Mouse (Mus musculus) adrenal gland, postnatal 10 days (tissue): Measurements from ENCODE around the gene Polr3k. TPM values are rescaled to one million over a fixed set of nuclear protein-coding genes. Genes with fewer than 3 reads are reported as not detected.

ENCODE experiments used
- DNase-seq: peaks from one replicate; pipeline ENCODE4 v3.0.0; 2021; ENCODE audit warnings: mixed read lengths
- long read RNA-seq, 2 experiments: library from polyadenylated mRNA; stranded (forward); transcript quantifications; one replicate each; pipeline ENCODE4 v2.0.0; 2021
- total RNA-seq, 2 experiments: library from RNA; stranded (reverse); gene quantifications; 2 replicates each; pipeline ENCODE4 v1.2.3; 2021

The Polr3k gene
- total RNA-seq: 10 to 100 TPM; 17.0 to 18.1 TPM
- long read RNA-seq, experiment 1, transcript Polr3k-201 (3 exons, 2,948 nt): major isoform, 43 of 52 reads
- long read RNA-seq, experiment 1, partial matches to known transcripts: 9 of 52 reads
- long read RNA-seq, experiment 1, other reads (novel, unspliced or antisense): 0 of 52 reads
- long read RNA-seq, experiment 2, transcript Polr3k-201 (3 exons, 2,948 nt): major isoform, 31 of 34 reads
- long read RNA-seq, experiment 2, partial matches to known transcripts: 2 of 34 reads
- long read RNA-seq, experiment 2, other reads (novel, unspliced or antisense): 1 of 34 reads

GRCm38 (mm10) chr2:181863791-181864535 is at the start of gene Polr3k:
Gene Polr3k (plus strand): TSS chr2:181864337.
- DNase-seq: peak; percentile 95

- no peak for DNase-seq
These were observed 35.0 kb upstream of the Polr3k start for GRCm38 (mm10) chr2:181829032-181829650.

DNA sequence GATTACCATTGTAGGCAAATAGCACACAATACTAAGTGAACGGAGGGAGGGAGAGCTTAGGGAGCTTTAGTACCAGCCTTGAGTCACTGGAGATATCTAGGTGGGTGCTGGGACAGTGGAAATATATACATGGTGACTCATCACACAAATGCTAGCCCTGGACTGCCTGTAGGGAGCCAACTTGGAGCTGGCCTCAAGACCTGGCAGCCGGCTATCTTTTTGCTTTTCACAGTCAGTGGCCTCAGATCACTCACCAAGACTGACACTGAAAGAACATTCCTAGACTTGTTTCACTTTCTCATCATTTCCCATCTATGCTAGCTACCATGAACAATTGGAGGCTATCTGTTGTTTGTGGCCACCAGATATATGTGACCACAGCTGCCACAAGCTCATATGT is 31.4 kb upstream of the Polr3k start:
- no peak for DNase-seq

DNA sequence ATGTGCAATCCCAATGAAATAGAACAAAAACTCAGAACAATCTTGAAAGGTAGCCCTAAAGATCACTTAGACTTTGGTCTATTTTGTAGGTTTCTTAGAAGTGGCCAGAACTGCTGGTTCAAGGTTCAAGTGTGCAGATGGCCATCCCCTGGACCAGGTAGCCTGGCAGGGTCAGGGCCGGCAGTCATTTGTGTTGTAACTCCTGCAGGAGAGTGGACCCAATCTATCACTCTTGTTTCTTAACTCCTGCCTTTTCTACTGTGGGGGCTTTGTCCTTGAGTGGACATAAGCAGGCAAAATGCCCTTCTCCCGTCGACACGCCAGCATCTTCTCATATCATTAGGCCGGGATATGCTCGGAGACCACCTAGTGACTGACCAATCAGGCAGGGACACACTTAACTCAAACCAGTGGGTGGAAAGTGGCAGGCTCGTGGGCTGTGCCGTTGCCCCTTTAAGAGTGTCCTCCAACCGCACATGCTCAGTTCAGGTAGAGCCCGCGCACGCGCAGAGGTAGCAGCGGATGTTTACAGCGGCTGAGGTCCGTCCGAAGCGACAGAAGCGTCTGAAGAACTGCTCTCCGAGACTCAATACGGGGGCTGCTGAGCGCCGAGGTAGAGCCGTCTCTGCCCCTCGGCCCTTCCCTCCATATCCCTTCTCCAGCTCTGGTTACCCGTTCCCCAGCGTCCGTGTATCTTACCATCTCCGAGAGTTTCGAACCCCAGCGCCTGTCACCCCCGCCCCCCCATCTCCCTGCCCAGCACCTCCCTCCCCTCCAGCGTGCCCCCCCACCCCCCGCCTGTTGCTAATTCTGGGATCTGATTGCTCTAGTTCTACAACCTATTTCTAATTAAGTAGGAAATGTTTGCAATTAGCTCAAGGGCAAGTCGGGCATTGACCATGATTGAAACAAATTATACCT is 26.5 kb upstream of the Polr3k start, which contains the start of gene Pcmtd2:
TSS of gene Pcmtd2 (plus strand) at position 483 of the 921 bp plus-strand sequence.
- DNase-seq: peak; percentile 95

DNA sequence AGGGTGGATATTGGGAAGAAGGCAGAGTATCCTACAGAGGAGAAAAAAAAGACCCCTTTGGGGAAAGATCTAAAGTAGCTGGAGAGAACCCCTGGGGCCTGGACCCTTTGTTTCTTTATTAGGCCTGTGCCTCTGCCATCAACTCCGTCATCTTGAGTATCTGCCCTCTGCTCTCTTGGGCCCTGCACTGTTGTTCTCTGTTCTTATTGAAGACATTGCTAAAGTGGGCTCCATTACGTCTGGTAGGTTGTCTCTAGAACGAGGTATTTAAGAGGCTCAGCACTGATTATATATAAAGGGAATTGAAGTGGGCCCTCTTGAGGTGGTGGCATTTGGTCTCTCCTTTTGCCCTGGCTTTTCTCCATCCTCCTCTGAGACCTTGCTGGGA is 25.9 kb upstream of the Polr3k start:
- DNase-seq: peak; percentile 13

- peak; percentile 14 for DNase-seq
These were observed 18.3 kb upstream of the Polr3k start for GRCm38 (mm10) chr2:181845709-181846394.

- no peak for DNase-seq
These were observed 361 bp downstream of the Polr3k start for GRCm38 (mm10) chr2:181864536-181864860.

GRCm38 (mm10) chr2:181866931-181867330 is 2.8 kb downstream of the Polr3k start:
- DNase-seq: peak; percentile 83

DNA sequence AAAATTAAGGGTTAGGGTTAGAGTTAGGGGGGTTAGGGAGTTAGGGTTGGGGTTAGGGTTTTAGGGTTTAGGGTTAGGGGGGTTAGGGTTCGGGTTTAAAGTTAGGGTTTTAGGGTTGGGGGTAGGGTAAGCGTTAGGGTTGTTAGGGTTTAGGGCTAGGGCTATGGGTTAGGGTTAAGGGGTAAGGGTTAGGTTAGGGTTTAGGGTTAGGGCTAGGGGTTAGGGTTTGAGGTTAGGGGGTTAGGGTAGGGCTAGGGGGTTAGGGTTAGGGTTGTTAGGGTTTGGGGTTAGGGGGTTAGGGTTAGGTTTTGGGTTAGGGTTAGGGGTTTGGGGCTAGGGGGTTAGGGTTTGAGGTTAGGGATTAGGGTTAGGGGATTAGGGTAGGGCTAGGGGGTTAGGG is 6.9 kb downstream of the Polr3k start:
- DNase-seq: no peak

GRCm38 (mm10) chr2:181878903-181879302 is 14.8 kb downstream of the Polr3k start:
- DNase-seq: no peak

DNA sequence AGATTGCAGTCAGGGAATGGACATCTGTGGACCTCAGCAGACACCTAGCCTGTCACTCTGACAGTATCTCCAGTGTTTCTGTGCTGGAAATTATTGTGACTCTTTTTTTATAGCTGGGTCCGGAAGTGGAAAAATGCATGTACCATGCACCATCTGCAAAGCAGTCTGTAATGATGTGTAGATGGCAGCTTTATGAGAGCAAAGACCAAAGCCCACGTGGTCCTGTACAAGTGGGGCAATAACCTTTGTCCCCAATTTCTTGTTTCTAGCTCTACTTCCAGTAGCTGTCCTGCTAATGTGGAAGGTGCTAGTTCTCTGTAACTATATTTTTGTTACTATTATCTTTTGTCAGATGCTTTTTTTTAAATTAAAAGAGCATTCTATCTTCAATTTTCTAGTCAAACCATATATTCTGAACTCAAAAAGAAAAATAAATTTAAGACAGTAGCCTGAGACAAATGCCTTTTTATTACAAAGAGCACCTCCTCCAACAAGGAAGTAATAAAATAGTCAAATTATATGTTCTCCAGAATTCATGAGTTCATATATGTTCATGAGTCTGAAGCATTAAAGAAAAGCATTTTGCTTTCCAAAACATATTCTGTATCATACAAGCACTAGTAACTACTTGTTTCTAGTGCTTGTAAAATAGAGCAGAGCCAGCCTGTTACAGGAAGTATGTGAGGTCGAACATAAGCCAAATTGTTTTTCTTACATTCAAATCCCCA is 19.0 kb downstream of the Polr3k start:
- DNase-seq: no peak

- no peak for DNase-seq
These were observed 53.7 kb downstream of the Polr3k start for GRCm38 (mm10) chr2:181917861-181918260.

DNA sequence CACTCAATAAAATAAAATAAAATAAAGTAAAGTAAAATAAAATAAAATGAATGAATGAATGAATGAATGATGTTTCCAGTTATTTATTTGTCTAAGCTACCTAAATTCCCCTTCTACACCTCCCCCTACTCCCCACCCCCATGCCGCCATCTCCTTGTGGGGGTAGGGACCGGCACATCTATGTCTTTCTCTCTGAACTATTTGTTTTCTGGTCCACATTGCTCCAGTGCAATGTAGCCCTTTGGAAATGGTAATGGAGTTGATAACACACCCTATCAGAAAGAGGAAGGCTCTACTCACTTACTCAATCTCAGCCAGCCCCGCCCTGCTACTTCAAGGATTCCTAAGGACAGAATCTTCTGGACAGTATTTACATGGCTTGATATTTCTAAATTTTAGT is 54.4 kb downstream of the Polr3k start:
- no peak for DNase-seq

Other genes with a start within 250 kb of the Polr3k start
- not detected for gene Gm29797, start 207.3 kb upstream of the Polr3k start, total RNA-seq
- 10 to 100 TPM; 59.1 to 62.5 TPM for gene Sox18, start 192.7 kb upstream of the Polr3k start, total RNA-seq
- gene Tcea2, start 184.0 kb upstream of the Polr3k start, total RNA-seq: 10 to 100 TPM; 11.4 to 13.5 TPM
- 10 to 100 TPM; 22.4 to 23.7 TPM for gene Rgs19, start 170.4 kb upstream of the Polr3k start, total RNA-seq
- gene Lkaaear1, start 165.9 kb upstream of the Polr3k start, total RNA-seq: not detected
- 1 to 10 TPM; 1.3 to 2.4 TPM for gene Oprl1, start 149.3 kb upstream of the Polr3k start, total RNA-seq
- 1 to 10 TPM; 6.4 to 8.0 TPM for gene Myt1, start 101.0 kb upstream of the Polr3k start, total RNA-seq
- 10 to 100 TPM; 54.3 to 63.2 TPM for gene Pcmtd2, start 26.5 kb upstream of the Polr3k start, total RNA-seq
- not detected for gene Gm14496, start 126.8 kb downstream of the Polr3k start, total RNA-seq